Mouse (Mus musculus): Measurements from ENCODE around the gene Ppm1g. TPM values are rescaled to one million over a fixed set of nuclear protein-coding genes. Genes with fewer than 3 reads are reported as not detected.

Ppm1g gene
- polyA plus RNA-seq, 1 experiment from 2014 or later: 81.4 TPM

DNA sequence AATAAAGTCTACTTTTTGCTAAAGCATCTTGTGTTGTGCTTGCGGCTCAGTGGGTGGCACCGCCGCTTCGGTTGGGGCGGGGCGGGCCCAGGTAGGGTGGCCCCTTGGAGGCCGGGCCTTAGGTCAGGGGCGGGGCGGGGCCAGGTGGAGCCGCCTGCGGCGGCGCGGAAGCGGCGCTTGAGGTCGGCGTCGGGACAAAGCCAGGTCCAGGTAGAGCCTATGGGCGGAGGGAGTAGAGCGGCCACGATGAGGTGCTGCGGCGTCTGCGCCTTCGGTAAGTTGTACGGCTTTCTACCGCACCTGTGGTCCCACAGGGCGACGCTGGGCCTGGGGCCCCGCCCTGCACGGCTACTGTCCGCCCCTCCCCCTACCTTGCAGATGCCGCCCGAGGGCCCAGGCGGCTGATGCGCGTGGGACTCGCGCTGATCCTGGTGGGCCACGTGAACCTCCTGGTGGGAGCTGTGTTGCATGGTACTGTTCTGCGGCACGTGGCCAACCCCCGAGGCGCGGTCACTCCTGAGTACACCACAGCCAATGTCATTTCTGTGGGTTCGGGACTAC is 31.1 kb upstream of the Ppm1g start, which contains the start of gene Krtcap3:
TSS of gene Krtcap3 (plus strand) at position 151 of the 561 bp plus-strand sequence.
- peak within 1 kb of the TSS; percentile 42; the same call in 1 of the 2 replicates for H3K9ac ChIP-seq
- H3K4me2 ChIP-seq: peak within 1 kb of the TSS; percentile 65
- WGBS: 20% methylated on average over 47 of the region's 47 CpGs
- peaks cover 31% of the 10 kb centered on the region for H3K4me1 ChIP-seq (replicated peaks)
- H3K27ac ChIP-seq: no peak within 1 kb of the TSS
- peak within 1 kb of the TSS; percentile 38 for H3K4me3 ChIP-seq
- H3K36me3 ChIP-seq: peaks cover 43% of the 10 kb centered on the region
- no peaks in the 10 kb centered on the region for H3K27me3 ChIP-seq
- ATAC-seq (replicated peaks; ENCODE audit: insufficient number of reproducible peaks, insufficient read depth, low FRiP score, low read depth): peak; percentile 73
- no peaks in the 10 kb centered on the region for H3K9me3 ChIP-seq (replicated peaks)

DNA sequence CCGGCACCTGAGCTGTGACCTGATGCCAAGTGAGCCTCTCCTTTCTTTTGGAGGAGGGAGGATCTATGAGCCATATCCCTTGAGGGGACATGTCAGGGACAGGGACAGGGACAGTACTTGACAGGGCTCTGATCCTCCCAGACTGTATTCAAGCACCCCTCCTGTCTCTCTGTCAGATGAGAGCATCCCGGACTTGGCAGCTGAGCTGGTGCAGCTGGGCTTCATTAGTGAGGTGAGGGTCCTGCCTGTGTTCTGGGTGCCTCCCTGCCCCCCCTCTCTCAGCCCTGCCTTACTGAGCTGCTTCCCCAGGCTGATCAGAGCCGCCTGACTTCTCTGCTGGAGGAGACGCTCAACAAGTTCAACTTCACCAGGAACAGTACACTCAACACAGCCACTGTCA is 30.2 kb upstream of the Ppm1g start:
- WGBS: 61% methylated on average over 4 of the region's 4 CpGs
- Histone ChIP-seq H3K4me3 (no peak overlapping the region), H3K27me3 (no peaks in the 10 kb centered on the region), H3K27ac (no peak overlapping the region), H3K4me2 (no peak overlapping the region), H3K9ac (no peak overlapping the region), H3K9me3 (replicated peaks) (no peaks in the 10 kb centered on the region), H3K36me3 (peaks cover 49% of the 10 kb centered on the region), H3K4me1 (replicated peaks) (peaks cover 31% of the 10 kb centered on the region)
- no peak for ATAC-seq (replicated peaks; ENCODE audit: insufficient number of reproducible peaks, insufficient read depth, low FRiP score, low read depth)

DNA sequence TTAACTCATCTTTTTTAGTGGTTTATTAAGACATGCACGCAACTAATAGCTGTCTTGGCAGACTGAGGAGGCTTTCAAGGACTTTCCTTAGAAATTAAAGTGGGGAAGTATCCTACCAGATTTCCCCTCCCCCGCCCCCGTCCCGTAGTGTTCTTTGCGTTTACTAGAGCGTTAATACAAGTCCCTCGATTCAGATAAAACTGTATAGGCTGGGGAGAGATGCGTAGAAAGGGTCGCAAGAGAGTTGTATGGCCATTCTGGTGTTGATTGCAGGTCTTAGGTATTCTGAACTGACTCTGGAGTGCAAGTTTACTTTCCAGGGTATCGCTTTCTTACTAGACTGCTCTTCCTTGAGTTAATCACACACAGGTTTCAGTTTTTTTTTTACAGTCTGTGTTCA is 21.7 kb upstream of the Ppm1g start:
- no peak for ATAC-seq (replicated peaks; ENCODE audit: insufficient number of reproducible peaks, insufficient read depth, low FRiP score, low read depth)
- Histone ChIP-seq H3K9ac (peak overlapping the region; percentile 100), H3K4me1 (replicated peaks) (peaks cover 12% of the 10 kb centered on the region), H3K4me2 (peak overlapping the region; percentile 88), H3K9me3 (replicated peaks) (no peaks in the 10 kb centered on the region), H3K4me3 (peak overlapping the region; percentile 100), H3K27me3 (no peaks in the 10 kb centered on the region), H3K27ac (peak overlapping the region; percentile 100), H3K36me3 (peaks cover 30% of the 10 kb centered on the region)
- WGBS: 21% methylated on average over 10 of the region's 10 CpGs

DNA sequence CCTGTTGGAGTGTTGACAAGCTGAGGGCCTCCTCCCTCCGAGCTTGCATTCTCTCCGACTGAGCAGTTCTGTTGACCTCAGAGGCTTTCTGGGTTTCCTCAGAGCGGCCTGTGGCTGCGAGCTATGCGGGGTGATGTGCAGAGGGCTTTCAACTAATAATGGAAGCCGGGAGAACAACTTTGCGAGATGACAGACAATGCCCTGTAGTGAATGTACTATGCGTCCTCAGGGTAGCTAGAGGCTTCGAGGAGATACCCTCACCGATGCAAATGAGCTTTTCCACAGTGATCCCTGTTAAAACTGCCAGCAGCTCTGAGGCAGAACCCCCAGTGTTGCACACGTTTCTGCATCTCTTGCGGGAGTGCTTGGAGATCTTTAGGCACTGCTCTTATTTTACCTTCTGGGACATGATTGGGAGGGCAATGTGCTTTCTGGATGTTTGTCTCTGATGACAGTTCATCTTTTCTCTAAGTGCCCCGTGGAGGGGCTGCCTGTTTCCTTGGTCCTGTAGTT is 21.1 kb upstream of the Ppm1g start:
- Histone ChIP-seq H3K4me3 (peak overlapping the region; percentile 100), H3K27ac (peak overlapping the region; percentile 100), H3K9ac (peak overlapping the region; percentile 100), H3K36me3 (peaks cover 30% of the 10 kb centered on the region), H3K4me1 (replicated peaks) (peaks cover 12% of the 10 kb centered on the region), H3K4me2 (peak overlapping the region; percentile 88), H3K9me3 (replicated peaks) (no peaks in the 10 kb centered on the region), H3K27me3 (no peaks in the 10 kb centered on the region)
- ATAC-seq (replicated peaks; ENCODE audit: insufficient number of reproducible peaks, insufficient read depth, low FRiP score, low read depth): no peak
- 0% methylated on average over 13 of the region's 13 CpGs for WGBS

DNA sequence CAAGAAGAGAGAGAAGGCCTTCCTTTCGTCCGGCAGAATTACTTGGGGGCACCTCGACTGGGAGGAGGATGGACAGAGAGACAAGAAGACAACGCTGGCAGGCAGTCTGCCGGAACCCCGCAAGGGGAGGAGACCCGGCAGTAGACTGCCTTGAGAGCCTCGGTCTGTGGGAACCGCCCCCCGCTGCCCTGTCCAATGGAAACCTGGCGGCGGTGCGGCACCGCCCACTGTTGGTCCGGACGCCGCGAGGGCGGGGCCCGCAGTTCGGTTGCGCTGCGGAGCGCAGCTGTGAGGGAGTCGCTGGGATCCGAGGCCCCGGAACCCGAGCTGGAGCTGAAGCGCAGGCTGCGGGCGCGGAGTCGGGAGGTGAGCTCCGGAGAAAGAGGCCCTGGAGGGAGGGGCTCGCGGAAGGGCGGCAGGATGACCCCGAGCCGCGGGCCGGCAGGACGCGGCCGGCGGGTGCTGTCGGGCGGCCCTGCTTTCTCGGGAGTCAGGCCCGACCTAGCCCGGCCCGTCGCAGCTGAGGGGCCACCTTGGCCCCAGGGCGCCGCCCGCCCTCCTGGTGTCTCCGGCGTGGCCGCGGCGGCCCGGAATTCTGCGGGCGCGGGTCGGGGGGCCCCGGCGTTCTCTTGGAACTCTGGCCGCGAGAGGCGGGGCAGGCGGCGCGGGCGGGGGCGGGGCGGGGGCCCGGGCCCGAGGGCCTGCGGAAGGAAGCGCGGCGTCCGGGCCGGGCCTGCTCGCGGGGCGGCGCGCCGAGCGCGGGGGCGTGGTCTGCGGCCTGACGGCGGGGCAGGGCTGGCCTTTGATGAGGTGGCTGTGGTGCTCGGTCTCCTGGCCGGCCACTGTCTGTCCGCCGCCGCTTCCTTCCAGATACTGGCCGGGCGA is 20.4 kb upstream of the Ppm1g start, which contains the start of the genes Nrbp1 and Gm9970:
TSS of gene Nrbp1 (plus strand) at position 228 of the 885 bp plus-strand sequence.
TSS of gene Gm9970 (minus strand) at position 596 of the 885 bp plus-strand sequence.
- peak; percentile 98 for ATAC-seq (replicated peaks; ENCODE audit: insufficient number of reproducible peaks, insufficient read depth, low FRiP score, low read depth)
- Histone ChIP-seq H3K36me3 (peaks cover 23% of the 10 kb centered on the region), H3K4me3 (peak within 1 kb of the TSS; percentile 100), H3K27ac (peak within 1 kb of the TSS; percentile 100), H3K9ac (peak within 1 kb of the TSS; percentile 100), H3K4me1 (replicated peaks) (peaks cover 12% of the 10 kb centered on the region), H3K4me2 (peak within 1 kb of the TSS; percentile 88), H3K9me3 (replicated peaks) (no peaks in the 10 kb centered on the region), H3K27me3 (no peaks in the 10 kb centered on the region)
- 1% methylated on average over 102 of the region's 103 CpGs for WGBS

DNA sequence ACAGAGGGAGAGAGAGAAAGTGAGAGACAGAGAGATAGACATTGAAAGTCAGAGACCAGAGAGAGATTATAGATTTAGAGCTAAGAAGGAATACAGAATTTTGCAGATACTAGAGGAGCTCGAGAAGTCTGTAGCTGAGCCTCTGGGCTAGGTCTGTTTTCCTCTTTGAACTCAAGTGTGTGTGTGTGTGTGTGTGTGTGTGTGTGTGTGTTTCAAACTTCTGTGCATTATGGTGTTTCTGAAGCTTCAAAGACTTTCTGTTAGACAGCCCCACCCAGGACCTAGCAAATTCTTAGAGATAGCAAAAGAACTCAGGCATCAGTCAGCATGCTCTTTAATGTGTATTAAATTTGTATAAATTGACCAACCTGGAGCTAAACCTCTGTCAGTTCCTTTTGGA is 6.2 kb upstream of the Ppm1g start:
- H3K27me3 ChIP-seq: no peaks in the 10 kb centered on the region
- no peaks in the 10 kb centered on the region for H3K9me3 ChIP-seq (replicated peaks)
- no peak overlapping the region for H3K4me3 ChIP-seq
- no peak overlapping the region for H3K27ac ChIP-seq
- WGBS: 68% methylated on average over 1 of the region's 1 CpGs
- no peaks in the 10 kb centered on the region for H3K4me1 ChIP-seq (replicated peaks)
- no peak overlapping the region for H3K4me2 ChIP-seq
- no peak overlapping the region for H3K9ac ChIP-seq
- H3K36me3 ChIP-seq: no peaks in the 10 kb centered on the region
- no peak for ATAC-seq (replicated peaks; ENCODE audit: insufficient number of reproducible peaks, insufficient read depth, low FRiP score, low read depth)

DNA sequence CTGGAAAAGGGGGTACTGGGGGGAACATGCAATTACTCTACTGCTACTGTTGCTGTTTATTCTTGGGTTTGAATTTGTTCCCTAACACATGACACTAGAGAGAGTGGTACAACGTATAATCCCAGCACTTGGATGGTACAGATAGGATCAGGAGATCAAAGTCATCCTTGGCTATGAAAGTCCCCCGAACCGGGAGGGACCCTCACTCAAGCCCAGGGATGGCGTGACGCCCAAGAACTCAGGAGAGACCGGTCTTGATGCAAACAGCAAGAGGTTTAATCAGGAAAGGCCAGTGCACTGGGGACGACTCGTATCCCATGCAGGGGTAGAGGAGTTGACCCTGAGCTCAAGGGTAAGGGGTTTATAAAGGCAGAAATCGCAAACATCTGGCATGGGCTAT is 2.2 kb upstream of the Ppm1g start:
- WGBS: 88% methylated on average over 9 of the region's 9 CpGs
- no peaks in the 10 kb centered on the region for H3K36me3 ChIP-seq
- no peaks in the 10 kb centered on the region for H3K9me3 ChIP-seq (replicated peaks)
- H3K9ac ChIP-seq: no peak overlapping the region
- H3K4me1 ChIP-seq (replicated peaks): peaks cover 17% of the 10 kb centered on the region
- ATAC-seq (replicated peaks; ENCODE audit: insufficient number of reproducible peaks, insufficient read depth, low FRiP score, low read depth): no peak
- H3K27ac ChIP-seq: no peak overlapping the region
- no peak overlapping the region for H3K4me2 ChIP-seq
- no peak overlapping the region for H3K4me3 ChIP-seq
- no peaks in the 10 kb centered on the region for H3K27me3 ChIP-seq

DNA sequence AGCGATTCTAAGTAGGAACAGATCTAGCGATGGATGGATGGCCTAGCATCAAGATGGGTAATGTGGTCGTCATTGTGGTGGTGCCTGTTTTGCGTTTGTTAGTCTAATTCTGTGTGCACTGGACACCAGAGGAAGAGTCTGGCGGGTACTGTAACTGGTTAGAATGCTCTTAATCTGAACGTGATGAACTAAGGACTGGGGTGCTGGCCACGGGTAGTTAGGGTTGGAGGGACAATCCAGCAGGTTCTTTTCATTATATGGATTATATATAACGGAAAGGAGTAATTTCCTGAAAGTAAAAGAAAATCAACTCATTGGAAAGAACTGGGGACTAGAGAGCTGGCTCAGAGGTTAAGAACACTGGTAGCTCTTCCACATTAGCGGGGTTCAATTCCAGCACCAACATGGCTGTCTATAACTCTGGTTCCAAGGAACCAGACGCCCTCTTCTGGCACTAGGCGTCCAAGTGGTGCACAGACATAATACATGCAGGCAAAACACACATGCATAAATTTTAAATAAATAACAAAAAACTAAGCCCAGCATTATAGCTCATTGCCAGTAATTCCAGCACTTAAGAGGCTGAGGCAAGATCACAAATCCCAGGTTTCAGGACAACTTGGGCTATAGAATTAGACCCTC is 938 bp upstream of the Ppm1g start:
- H3K4me3 ChIP-seq: peak overlapping the region; percentile 97
- H3K27ac ChIP-seq: peak overlapping the region; percentile 85
- WGBS: 18% methylated on average over 11 of the region's 11 CpGs
- H3K36me3 ChIP-seq: no peaks in the 10 kb centered on the region
- ATAC-seq (replicated peaks; ENCODE audit: insufficient number of reproducible peaks, insufficient read depth, low FRiP score, low read depth): no peak
- H3K4me2 ChIP-seq: peak overlapping the region; percentile 80
- peaks cover 17% of the 10 kb centered on the region for H3K4me1 ChIP-seq (replicated peaks)
- H3K9ac ChIP-seq: peak overlapping the region; percentile 96
- no peaks in the 10 kb centered on the region for H3K9me3 ChIP-seq (replicated peaks)
- H3K27me3 ChIP-seq: no peaks in the 10 kb centered on the region

DNA sequence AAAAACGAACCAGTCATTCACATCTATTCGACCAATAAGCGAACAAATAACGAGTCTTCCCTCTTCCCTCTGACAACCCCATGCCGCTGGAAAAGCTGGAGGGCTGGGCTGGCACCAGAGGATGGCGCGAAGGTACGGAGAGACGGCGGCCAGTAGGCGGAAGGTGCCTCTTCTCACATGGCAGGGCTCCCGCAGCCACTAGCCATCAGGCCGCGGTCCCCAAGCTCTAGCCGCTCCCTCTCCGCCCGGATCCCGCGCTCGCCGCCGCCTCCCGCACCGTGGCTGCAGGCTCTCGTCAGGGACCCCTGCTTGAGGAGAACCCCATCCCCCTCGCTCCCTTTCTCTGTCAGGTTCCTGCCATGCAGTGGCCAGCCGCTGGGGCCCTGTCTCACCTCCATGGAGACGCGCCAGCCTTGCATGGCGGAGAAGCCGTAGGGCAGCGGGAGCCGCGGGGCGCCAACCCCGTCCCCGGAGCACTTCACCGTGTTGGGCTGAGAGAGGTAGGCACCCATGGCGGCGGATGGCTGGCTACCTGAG is 508 bp downstream of the Ppm1g start:
- peak; percentile 58 for ATAC-seq (replicated peaks; ENCODE audit: insufficient number of reproducible peaks, insufficient read depth, low FRiP score, low read depth)
- Histone ChIP-seq H3K9ac (peak overlapping the region; percentile 96), H3K27ac (peak overlapping the region; percentile 93), H3K36me3 (no peaks in the 10 kb centered on the region), H3K9me3 (replicated peaks) (no peaks in the 10 kb centered on the region), H3K4me1 (replicated peaks) (peaks cover 17% of the 10 kb centered on the region), H3K27me3 (no peaks in the 10 kb centered on the region), H3K4me2 (peak overlapping the region; percentile 80), H3K4me3 (peak overlapping the region; percentile 97)
- under 1% methylated on average over 40 of the region's 40 CpGs for WGBS

DNA sequence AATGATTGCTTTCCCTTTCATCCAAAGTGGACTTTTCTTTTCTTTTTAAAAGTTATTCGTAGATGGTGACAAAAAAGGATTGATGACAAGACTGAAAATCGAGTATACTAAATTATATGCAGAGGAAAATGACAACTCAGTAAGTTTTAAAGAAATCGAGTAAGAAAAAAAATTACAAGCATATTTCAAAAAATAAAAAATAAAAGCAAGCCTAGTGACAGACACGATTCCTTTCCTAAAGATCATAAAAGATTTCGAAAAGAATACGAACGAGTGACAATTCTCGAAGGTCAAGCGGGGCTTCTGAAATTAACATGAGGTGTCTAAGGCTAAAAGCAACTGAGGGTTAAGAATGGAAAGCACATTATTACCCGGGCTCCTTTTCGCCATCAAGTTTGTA is 1.0 kb downstream of the Ppm1g start:
- H3K27me3 ChIP-seq: no peaks in the 10 kb centered on the region
- H3K4me2 ChIP-seq: peak overlapping the region; percentile 80
- no peak for ATAC-seq (replicated peaks; ENCODE audit: insufficient number of reproducible peaks, insufficient read depth, low FRiP score, low read depth)
- peak overlapping the region; percentile 97 for H3K4me3 ChIP-seq
- H3K9ac ChIP-seq: peak overlapping the region; percentile 96
- H3K27ac ChIP-seq: peak overlapping the region; percentile 93
- H3K4me1 ChIP-seq (replicated peaks): peaks cover 17% of the 10 kb centered on the region
- H3K9me3 ChIP-seq (replicated peaks): no peaks in the 10 kb centered on the region
- 1% methylated on average over 11 of the region's 11 CpGs for WGBS
- no peaks in the 10 kb centered on the region for H3K36me3 ChIP-seq

DNA sequence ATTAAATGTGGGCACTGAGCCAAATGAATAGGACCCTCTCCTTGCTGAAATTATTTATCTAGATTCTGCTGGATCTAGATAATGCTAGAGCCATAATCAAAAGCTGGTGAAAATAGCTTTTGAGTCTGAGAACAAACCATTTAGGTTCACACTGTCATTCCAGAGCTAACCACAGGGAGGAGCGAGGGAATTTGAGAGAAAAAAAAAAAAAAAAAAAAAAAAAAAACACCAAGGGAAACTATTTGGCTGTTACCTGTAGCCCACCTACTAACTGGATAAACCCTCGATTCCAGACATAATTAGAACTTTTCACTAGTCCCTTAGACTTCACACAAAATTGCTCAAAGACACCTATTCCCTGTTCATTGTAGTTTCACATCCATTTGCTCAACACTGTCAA is 1.4 kb downstream of the Ppm1g start:
- no peaks in the 10 kb centered on the region for H3K27me3 ChIP-seq
- H3K36me3 ChIP-seq: no peaks in the 10 kb centered on the region
- H3K4me1 ChIP-seq (replicated peaks): peaks cover 17% of the 10 kb centered on the region
- no peak overlapping the region for H3K27ac ChIP-seq
- peak overlapping the region; percentile 80 for H3K4me2 ChIP-seq
- H3K9ac ChIP-seq: no peak overlapping the region; the same call in 1 of the 2 replicates
- no peak for ATAC-seq (replicated peaks; ENCODE audit: insufficient number of reproducible peaks, insufficient read depth, low FRiP score, low read depth)
- 3% methylated on average over 2 of the region's 2 CpGs for WGBS
- H3K9me3 ChIP-seq (replicated peaks): no peaks in the 10 kb centered on the region
- H3K4me3 ChIP-seq: peak overlapping the region; percentile 97

Data from heart, embryonic 15.5 days (tissue).